Mouse (Mus musculus): ENCODE results near the gene Pcnx3. TPM values are rescaled to one million over a fixed set of nuclear protein-coding genes. Genes with fewer than 3 reads are reported as not detected.

Gene Pcnx3
- polyA plus RNA-seq, 1 experiment from 2014 or later, result 27.6 TPM

DNA sequence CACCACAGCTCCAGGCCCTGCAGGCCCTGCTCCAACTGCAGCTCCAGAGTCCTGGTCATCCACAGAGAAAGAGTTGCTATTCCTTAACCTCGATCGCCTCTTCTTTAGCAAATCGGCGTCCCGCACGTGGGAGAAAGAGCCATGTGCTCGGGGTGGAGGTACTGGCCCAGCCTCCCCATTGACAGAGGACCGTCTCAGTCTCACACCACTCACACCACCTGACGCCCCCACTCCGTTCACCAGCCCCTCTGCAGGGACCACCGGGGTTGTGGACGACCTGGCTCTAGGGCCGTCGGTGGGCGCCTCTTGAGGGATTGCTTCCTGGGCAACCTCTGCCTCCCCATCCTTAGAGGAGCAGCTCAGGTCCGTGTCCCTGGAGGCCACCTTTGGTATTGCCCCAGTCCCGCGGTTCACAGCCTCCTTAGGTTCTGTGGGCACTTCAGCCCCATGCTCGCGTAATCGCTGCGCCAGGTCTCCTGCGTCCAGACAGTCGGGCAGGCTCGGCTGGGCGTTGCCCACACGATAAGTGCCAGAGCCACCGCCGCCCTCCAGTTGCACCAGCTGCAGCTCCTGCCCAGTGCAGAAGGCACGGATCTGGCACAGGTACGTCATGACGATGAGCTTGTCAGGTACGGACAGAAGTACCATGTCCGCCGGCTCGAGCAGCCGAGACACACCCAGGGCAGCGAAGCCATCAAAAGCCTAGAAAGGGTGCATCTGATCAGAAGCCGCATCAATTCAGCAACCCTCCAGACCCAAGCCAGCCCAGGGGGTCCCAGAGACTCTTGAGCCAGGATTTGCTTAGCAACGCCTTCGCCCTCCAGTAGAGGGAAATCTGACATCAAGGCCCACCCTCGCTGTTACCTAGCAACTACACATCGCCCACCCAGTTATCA lies 27.3 kb upstream of the Pcnx3 start:
- Histone ChIP-seq H3K4me1 (replicated peaks; ENCODE audit: control insufficient read depth, insufficient read depth, low read length) (peaks cover 19% of the 10 kb centered on the region), H3K9me3 (ENCODE audit: control insufficient read depth, low read length) (no peaks in the 10 kb centered on the region), H3K27ac (ENCODE audit: low read depth) (no peak overlapping the region), H3K27me3 (replicated peaks; ENCODE audit: control insufficient read depth, insufficient read depth, low read length) (no peaks in the 10 kb centered on the region), H3K9ac (ENCODE audit: low read length) (no peak overlapping the region), H3K36me3 (ENCODE audit: control insufficient read depth, insufficient read depth, low read length) (peaks cover 57% of the 10 kb centered on the region), H3K4me2 (ENCODE audit: low read length) (no peak overlapping the region), H3K4me3 (ENCODE audit: low read depth, low read length) (no peak overlapping the region)
- DNase-seq (ENCODE audit: low spot score) (peak; percentile 66), ATAC-seq (replicated peaks; ENCODE audit: low FRiP score, low TSS enrichment, low read depth) (peak; percentile 21; the same call in 1 of the 2 replicates)
- 32% methylated on average over 43 of the region's 43 CpGs for WGBS

DNA sequence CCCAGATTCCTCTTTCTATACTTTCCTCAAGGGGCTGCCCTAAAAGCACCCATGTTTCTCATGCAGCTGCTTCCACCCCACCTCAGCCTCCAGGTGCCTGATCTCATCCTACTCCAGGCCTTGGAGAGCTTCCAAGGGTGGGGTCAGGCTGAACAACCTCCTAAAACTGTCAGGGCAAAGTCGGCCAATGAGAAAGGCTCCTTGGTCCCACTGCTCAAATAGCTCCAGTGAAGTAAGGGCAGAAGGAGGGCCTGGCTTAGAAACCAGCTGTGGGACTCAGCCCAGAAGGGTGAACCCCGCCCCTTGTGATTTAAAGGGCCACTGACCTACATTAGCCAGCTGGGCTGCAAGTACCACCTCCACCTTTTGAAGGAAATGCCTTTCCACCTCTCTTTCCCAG lies 25.0 kb upstream of the Pcnx3 start:
- Histone ChIP-seq H3K9me3 (ENCODE audit: control insufficient read depth, low read length) (no peaks in the 10 kb centered on the region), H3K36me3 (ENCODE audit: control insufficient read depth, insufficient read depth, low read length) (peaks cover 55% of the 10 kb centered on the region), H3K4me2 (ENCODE audit: low read length) (peak overlapping the region; percentile 13; the same call in 1 of the 2 replicates), H3K9ac (ENCODE audit: low read length) (no peak overlapping the region), H3K27me3 (replicated peaks; ENCODE audit: control insufficient read depth, insufficient read depth, low read length) (no peaks in the 10 kb centered on the region), H3K4me3 (ENCODE audit: low read depth, low read length) (no peak overlapping the region), H3K27ac (ENCODE audit: low read depth) (peak overlapping the region; percentile 36; the same call in 1 of the 2 replicates), H3K4me1 (replicated peaks; ENCODE audit: control insufficient read depth, insufficient read depth, low read length) (peaks cover 19% of the 10 kb centered on the region)
- peak; percentile 76 for ATAC-seq (replicated peaks; ENCODE audit: low FRiP score, low TSS enrichment, low read depth)
- no peak for DNase-seq (ENCODE audit: low spot score)
- 8% methylated on average over 2 of the region's 2 CpGs for WGBS

DNA sequence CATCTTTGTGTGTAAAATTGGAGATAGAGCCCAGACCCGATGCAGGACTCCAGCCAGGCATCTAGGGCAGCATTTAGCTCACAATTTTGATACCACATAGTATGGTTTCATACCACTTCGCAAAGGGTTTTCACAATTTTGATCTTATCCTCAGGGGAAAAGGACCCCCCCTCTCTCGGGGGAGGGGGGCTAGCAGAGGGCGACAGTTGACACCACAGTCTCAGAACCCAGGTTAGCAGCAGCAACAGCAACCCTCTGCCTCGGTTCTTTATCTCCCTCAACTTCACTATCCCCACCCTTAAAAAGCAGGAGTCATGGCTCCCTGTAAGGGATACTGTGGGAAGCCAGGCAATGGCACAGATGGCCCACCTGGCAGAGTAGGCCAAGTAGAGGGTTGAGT lies 24.5 kb upstream of the Pcnx3 start:
- no peak for ATAC-seq (replicated peaks; ENCODE audit: low FRiP score, low TSS enrichment, low read depth)
- H3K9ac ChIP-seq (ENCODE audit: low read length), result no peak overlapping the region
- peaks cover 55% of the 10 kb centered on the region for H3K36me3 ChIP-seq (ENCODE audit: control insufficient read depth, insufficient read depth, low read length)
- peak overlapping the region; percentile 36; the same call in 1 of the 2 replicates for H3K27ac ChIP-seq (ENCODE audit: low read depth)
- no peaks in the 10 kb centered on the region for H3K9me3 ChIP-seq (ENCODE audit: control insufficient read depth, low read length)
- WGBS, result 81% methylated on average over 5 of the region's 5 CpGs
- peaks cover 19% of the 10 kb centered on the region for H3K4me1 ChIP-seq (replicated peaks; ENCODE audit: control insufficient read depth, insufficient read depth, low read length)
- no peak overlapping the region for H3K4me2 ChIP-seq (ENCODE audit: low read length)
- no peaks in the 10 kb centered on the region for H3K27me3 ChIP-seq (replicated peaks; ENCODE audit: control insufficient read depth, insufficient read depth, low read length)
- no peak for DNase-seq (ENCODE audit: low spot score)
- no peak overlapping the region for H3K4me3 ChIP-seq (ENCODE audit: low read depth, low read length)

DNA sequence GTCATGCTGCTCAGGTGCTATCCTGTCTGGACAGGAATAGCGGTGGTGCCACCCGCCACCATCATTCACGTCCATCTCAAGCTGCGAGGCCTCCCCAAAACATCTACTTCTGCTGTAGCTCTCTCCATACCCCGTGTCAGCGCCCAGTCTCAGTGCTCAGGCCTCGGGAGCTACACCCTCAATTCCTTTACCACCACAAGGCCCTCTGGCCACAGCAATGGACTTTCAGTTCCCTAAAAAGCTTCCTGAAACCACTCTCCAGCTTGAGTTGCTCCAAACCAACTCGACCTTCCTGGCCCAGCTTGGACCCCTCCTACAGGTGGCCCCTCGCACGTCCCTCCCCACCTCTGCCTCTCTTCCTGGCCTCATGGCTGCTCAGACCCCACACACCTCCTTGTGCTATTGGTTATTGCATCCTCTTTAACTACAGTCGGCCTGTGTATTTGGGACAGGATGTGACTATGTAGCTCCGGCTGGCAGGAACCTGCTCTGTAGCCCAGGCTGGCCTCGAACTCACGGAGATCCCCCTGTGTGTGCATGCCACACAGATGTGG lies 23.3 kb upstream of the Pcnx3 start:
- no peak for ATAC-seq (replicated peaks; ENCODE audit: low FRiP score, low TSS enrichment, low read depth)
- WGBS, result 90% methylated on average over 14 of the region's 14 CpGs

DNA sequence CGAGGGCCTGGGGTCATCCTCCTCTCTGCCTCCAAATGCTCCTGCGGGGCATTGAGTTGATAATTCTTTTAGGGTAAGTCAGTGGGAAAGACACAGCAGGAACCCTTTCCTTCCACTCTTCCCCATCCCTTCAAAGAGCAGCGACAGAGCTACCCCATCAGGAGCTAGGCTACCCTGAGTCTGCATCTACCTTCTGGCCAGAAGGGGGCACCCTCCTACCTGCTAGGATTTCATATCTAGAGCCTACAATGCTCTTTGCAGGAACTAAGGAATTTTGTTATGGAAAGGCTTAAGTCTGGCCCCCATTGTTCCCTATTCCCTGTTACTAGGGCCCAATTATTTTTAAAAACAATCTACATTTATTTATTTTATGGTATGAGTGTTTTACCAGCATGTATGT lies 22.5 kb upstream of the Pcnx3 start:
- H3K4me1 ChIP-seq (replicated peaks; ENCODE audit: control insufficient read depth, insufficient read depth, low read length), result peaks cover 17% of the 10 kb centered on the region
- H3K36me3 ChIP-seq (ENCODE audit: control insufficient read depth, insufficient read depth, low read length), result peaks cover 65% of the 10 kb centered on the region

More for the DNA sequence above, 23.3 kb upstream of the Pcnx3 start:
- no peak overlapping the region for H3K4me3 ChIP-seq (ENCODE audit: low read depth, low read length)
- no peak for DNase-seq (ENCODE audit: low spot score)
- H3K9ac ChIP-seq (ENCODE audit: low read length), result no peak overlapping the region
- H3K27ac ChIP-seq (ENCODE audit: low read depth), result no peak overlapping the region
- no peak overlapping the region for H3K4me2 ChIP-seq (ENCODE audit: low read length)
- no peaks in the 10 kb centered on the region for H3K9me3 ChIP-seq (ENCODE audit: control insufficient read depth, low read length)
- H3K36me3 ChIP-seq (ENCODE audit: control insufficient read depth, insufficient read depth, low read length), result peaks cover 65% of the 10 kb centered on the region
- H3K27me3 ChIP-seq (replicated peaks; ENCODE audit: control insufficient read depth, insufficient read depth, low read length), result no peaks in the 10 kb centered on the region
- peaks cover 19% of the 10 kb centered on the region for H3K4me1 ChIP-seq (replicated peaks; ENCODE audit: control insufficient read depth, insufficient read depth, low read length)

DNA sequence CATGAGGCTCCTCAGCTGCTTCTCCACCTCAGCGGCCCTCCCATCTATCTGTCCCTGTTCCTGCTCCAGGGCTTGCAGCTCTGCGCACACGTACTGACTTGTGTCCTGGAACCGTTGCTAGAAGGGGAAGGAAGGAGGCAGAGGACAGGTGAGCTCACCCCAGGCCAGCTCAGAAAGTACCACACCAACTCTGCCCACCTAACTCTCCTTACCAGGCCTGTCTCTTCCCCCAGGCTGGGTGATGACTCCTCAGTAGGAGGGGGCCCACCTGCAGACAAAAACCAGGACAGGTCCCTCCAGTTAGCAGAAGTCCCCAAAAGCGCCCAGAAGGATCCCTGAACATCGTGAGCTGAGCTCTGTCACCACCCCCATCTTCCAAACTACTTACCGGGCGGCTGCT lies 21.9 kb upstream of the Pcnx3 start:
- Histone ChIP-seq H3K27me3 (replicated peaks; ENCODE audit: control insufficient read depth, insufficient read depth, low read length) (no peaks in the 10 kb centered on the region), H3K9me3 (ENCODE audit: control insufficient read depth, low read length) (no peaks in the 10 kb centered on the region), H3K9ac (ENCODE audit: low read length) (no peak overlapping the region), H3K4me2 (ENCODE audit: low read length) (no peak overlapping the region), H3K36me3 (ENCODE audit: control insufficient read depth, insufficient read depth, low read length) (peaks cover 64% of the 10 kb centered on the region), H3K4me3 (ENCODE audit: low read depth, low read length) (no peak overlapping the region), H3K4me1 (replicated peaks; ENCODE audit: control insufficient read depth, insufficient read depth, low read length) (peaks cover 17% of the 10 kb centered on the region), H3K27ac (ENCODE audit: low read depth) (no peak overlapping the region)
- no peak for ATAC-seq (replicated peaks; ENCODE audit: low FRiP score, low TSS enrichment, low read depth)
- 94% methylated on average over 8 of the region's 8 CpGs for WGBS
- DNase-seq (ENCODE audit: low spot score), result no peak

More for the DNA sequence above, 22.5 kb upstream of the Pcnx3 start:
- Histone ChIP-seq H3K9ac (ENCODE audit: low read length) (no peak overlapping the region), H3K9me3 (ENCODE audit: control insufficient read depth, low read length) (no peaks in the 10 kb centered on the region), H3K4me2 (ENCODE audit: low read length) (no peak overlapping the region), H3K27me3 (replicated peaks; ENCODE audit: control insufficient read depth, insufficient read depth, low read length) (no peaks in the 10 kb centered on the region), H3K27ac (ENCODE audit: low read depth) (no peak overlapping the region), H3K4me3 (ENCODE audit: low read depth, low read length) (no peak overlapping the region)
- no peak for ATAC-seq (replicated peaks; ENCODE audit: low FRiP score, low TSS enrichment, low read depth)
- WGBS, result 21% methylated on average over 3 of the region's 3 CpGs
- DNase-seq (ENCODE audit: low spot score), result peak; percentile 72

DNA sequence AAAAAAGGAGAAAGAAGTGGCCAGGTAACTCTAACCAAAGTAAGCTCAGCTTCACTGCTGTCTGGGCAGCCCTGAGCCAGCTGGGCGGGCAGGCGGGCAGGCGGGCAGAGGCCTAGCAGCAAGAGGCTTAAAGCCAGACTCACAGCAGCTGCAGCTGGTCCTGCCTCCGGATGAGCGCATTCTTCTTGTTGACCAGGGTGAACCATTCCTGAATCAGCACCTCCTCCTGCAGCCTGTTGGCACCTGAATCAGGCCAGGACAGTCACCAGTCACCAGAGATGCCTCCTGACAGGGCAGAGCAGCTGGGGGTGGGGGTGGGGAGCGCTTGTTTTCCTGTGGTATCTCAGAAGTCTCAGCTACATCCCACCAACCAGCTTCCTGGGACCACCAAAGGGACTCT lies 21.4 kb upstream of the Pcnx3 start:
- Histone ChIP-seq H3K27ac (ENCODE audit: low read depth) (no peak overlapping the region), H3K27me3 (replicated peaks; ENCODE audit: control insufficient read depth, insufficient read depth, low read length) (no peaks in the 10 kb centered on the region), H3K4me3 (ENCODE audit: low read depth, low read length) (no peak overlapping the region), H3K4me1 (replicated peaks; ENCODE audit: control insufficient read depth, insufficient read depth, low read length) (peaks cover 19% of the 10 kb centered on the region), H3K9me3 (ENCODE audit: control insufficient read depth, low read length) (no peaks in the 10 kb centered on the region), H3K4me2 (ENCODE audit: low read length) (no peak overlapping the region), H3K36me3 (ENCODE audit: control insufficient read depth, insufficient read depth, low read length) (peaks cover 59% of the 10 kb centered on the region), H3K9ac (ENCODE audit: low read length) (no peak overlapping the region)
- ATAC-seq (replicated peaks; ENCODE audit: low FRiP score, low TSS enrichment, low read depth) (no peak), DNase-seq (ENCODE audit: low spot score) (no peak)
- WGBS, result 92% methylated on average over 6 of the region's 6 CpGs

DNA sequence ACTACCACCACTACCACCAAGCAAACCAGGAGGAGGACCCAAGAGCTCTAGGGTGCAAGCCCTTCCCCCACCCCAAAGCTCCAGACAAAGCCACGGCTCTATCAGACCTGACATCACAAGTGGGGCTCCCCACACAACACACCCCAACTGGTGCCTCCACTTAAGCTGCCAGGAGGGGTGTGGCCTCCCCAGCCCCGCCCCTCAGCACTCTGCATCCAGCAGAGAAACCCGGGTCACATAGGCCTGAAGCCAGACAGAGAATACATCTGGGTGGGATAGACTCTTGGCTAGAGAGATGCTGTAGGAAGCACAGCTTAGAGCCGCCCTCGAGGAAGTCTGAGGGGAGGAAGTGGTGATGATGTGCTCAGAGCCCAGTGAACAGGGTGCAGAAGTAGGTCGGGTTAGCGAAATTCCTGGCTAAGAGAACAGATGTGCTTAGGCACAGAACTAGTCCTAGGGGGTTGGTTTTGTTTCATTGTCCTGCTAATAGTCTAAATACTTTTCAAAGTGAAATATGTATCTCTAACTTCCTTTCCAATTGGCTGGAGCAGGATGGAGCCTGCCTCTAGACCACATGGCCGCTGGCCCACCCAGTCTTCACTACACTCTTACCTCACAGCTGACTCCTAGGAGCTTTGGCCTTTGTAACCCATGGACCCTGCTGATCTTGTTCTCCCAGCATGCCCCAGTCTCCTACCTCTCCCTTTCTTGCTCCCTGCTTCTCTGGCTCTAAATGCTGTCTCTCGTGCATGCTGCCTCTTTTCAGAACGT lies 16.3 kb upstream of the Pcnx3 start:
- 34% methylated on average over 10 of the region's 10 CpGs for WGBS
- Histone ChIP-seq H3K4me2 (ENCODE audit: low read length) (no peak overlapping the region; the same call in 1 of the 2 replicates), H3K27me3 (replicated peaks; ENCODE audit: control insufficient read depth, insufficient read depth, low read length) (no peaks in the 10 kb centered on the region), H3K27ac (ENCODE audit: low read depth) (peak overlapping the region; percentile 84), H3K9me3 (ENCODE audit: control insufficient read depth, low read length) (no peaks in the 10 kb centered on the region), H3K4me1 (replicated peaks; ENCODE audit: control insufficient read depth, insufficient read depth, low read length) (peaks cover 15% of the 10 kb centered on the region), H3K9ac (ENCODE audit: low read length) (peak overlapping the region; percentile 16; the same call in 1 of the 2 replicates), H3K36me3 (ENCODE audit: control insufficient read depth, insufficient read depth, low read length) (peaks cover 59% of the 10 kb centered on the region), H3K4me3 (ENCODE audit: low read depth, low read length) (no peak overlapping the region)
- ATAC-seq (replicated peaks; ENCODE audit: low FRiP score, low TSS enrichment, low read depth), result peak; percentile 63
- DNase-seq (ENCODE audit: low spot score), result peak; percentile 75
